Comparison of ENCODE assay signal across 22 mouse cellular contexts in genomic region chr2:110392714-110393336, GRCm38 (mm10). TPM values are rescaled to one million over a fixed set of nuclear protein-coding genes. Genes with fewer than 3 reads are reported as not detected.
DNase-seq lines count a peak whose midpoint lies in the region; ATAC-seq lines count a peak whose summit lies in the region.
"Had no signal": no experiment of that assay in that cellular context is flagged by ENCODE, and none has a peak within 500 bp of the region (broad histone marks: within the 10 kb centered on the region; RNA-seq: fewer than 3 reads in every experiment).

No protein-coding gene starts in this region.

- 76% methylated on average over 4 of the region's 4 CpGs for WGBS in intestine, embryonic 16.5 days

- peak; percentile 56; the same call in 1 of the 2 replicates for ATAC-seq in intestine, embryonic 16.5 days
- ATAC-seq: forebrain, postnatal 0 days; inflammation-experienced regulatory T-cells, adult 6 months; Patski had no signal

- no peaks in the 10 kb centered on the region for H3K27me3 ChIP-seq in intestine, embryonic 16.5 days (replicated peaks; ENCODE audit: control insufficient read depth, insufficient read depth, low read length)
- H3K27me3 ChIP-seq: embryonic facial prominence, embryonic 12.5 days; hindbrain, embryonic 13.5 days; liver, embryonic 13.5 days; lung, embryonic 15.5 days; Patski had no signal

- no peak overlapping the region for H3K4me3 ChIP-seq in intestine, embryonic 16.5 days (ENCODE audit: low read length)
- H3K4me3 ChIP-seq: embryonic facial prominence, embryonic 12.5 days; forebrain, embryonic 10.5 days; hindbrain, embryonic 13.5 days; left cerebral cortex, adult 2 months; liver, embryonic 13.5 days; lung, embryonic 15.5 days had no signal

- no peaks in the 10 kb centered on the region for H3K9me3 ChIP-seq in intestine, embryonic 16.5 days (ENCODE audit: control insufficient read depth, low read length)
- H3K9me3 ChIP-seq: embryonic facial prominence, embryonic 12.5 days; forebrain, embryonic 10.5 days; hindbrain, embryonic 13.5 days; liver, embryonic 13.5 days; lung, embryonic 15.5 days had no signal

- H3K4me2 ChIP-seq in intestine, embryonic 16.5 days (ENCODE audit: low read depth, low read length): no peak overlapping the region
- H3K4me2 ChIP-seq: embryonic facial prominence, embryonic 12.5 days; hindbrain, embryonic 13.5 days; liver, embryonic 13.5 days; lung, embryonic 15.5 days had no signal

- no peaks in the 10 kb centered on the region for H3K36me3 ChIP-seq in intestine, embryonic 16.5 days (ENCODE audit: control insufficient read depth, insufficient read depth, low read length)
- H3K36me3 ChIP-seq: embryonic facial prominence, embryonic 12.5 days; forebrain, embryonic 10.5 days; hindbrain, embryonic 13.5 days; liver, embryonic 13.5 days; lung, embryonic 15.5 days had no signal

- no peak overlapping the region for H3K9ac ChIP-seq in intestine, embryonic 16.5 days (ENCODE audit: low read depth, low read length)
- H3K9ac ChIP-seq: embryonic facial prominence, embryonic 12.5 days; forebrain, postnatal 0 days; hindbrain, embryonic 13.5 days; liver, embryonic 13.5 days; lung, embryonic 15.5 days had no signal

- no peak overlapping the region for H3K27ac ChIP-seq in intestine, embryonic 16.5 days (ENCODE audit: low read length)
- H3K27ac ChIP-seq: embryonic facial prominence, embryonic 12.5 days; forebrain, embryonic 10.5 days; hindbrain, embryonic 13.5 days; left cerebral cortex, adult 2 months; liver, embryonic 13.5 days; lung, embryonic 15.5 days had no signal

- DNase-seq in heart, adult 9 months (ENCODE audit: low spot score in 2 of 2): peak; percentile 63 to 78
- no peak for DNase-seq in heart, postnatal 4 days
- DNase-seq in lung, postnatal 36 days: peak; percentile 14
- no peak for DNase-seq in lung, postnatal 14 days
- no peak for DNase-seq in kidney, postnatal 36 days
- DNase-seq in spleen, adult 12 weeks (ENCODE audit: low spot score): no peak
- DNase-seq: adrenal gland, adult 8-10 months; cerebellum, adult 9-11 months; forebrain, postnatal 0 days; kidney, postnatal 4 days; layer of hippocampus, adult 9-11 months; left cerebral cortex, postnatal 4 days; liver, embryonic 13.5 days; right cerebral cortex, adult 18-20 months had no signal

- H3K4me1 ChIP-seq in intestine, embryonic 16.5 days (ENCODE audit: control insufficient read depth, insufficient read depth, low read length): no peaks in the 10 kb centered on the region
- H3K4me1 ChIP-seq: embryonic facial prominence, embryonic 12.5 days; forebrain, embryonic 10.5 days; hindbrain, embryonic 13.5 days; liver, embryonic 13.5 days; lung, embryonic 15.5 days had no signal

RNA-seq across cellular contexts. Expression of gene Fibin, which starts 29.8 kb away (rescaled TPM):
- 10 to 100 TPM in 1 of 2 experiments, 1 to 10 TPM in 1; 9.9 to 10.6 TPM for total RNA-seq in heart, postnatal 4 days (2021)
- polyA plus RNA-seq in intestine, embryonic 16.5 days (2015; fragmentation: Nextera tagmentation; extraction: Ambion mirVana): 25.2 and 27.4 TPM in 2 replicates
- polyA plus RNA-seq: inflammation-experienced regulatory T-cells, adult 6 months; Patski had no signal

Comparison
In these comparisons a context has a peak if more than half of its experiments do, and no peak if none do; other contexts are left out.
1. DNase-seq: peak in heart, adult 9 months (2 of 2) and lung, postnatal 36 days (single experiment); none in heart, postnatal 4 days (single experiment), lung, postnatal 14 days (single experiment), kidney, postnatal 36 days (0 of 2) and spleen, adult 12 weeks (single experiment).